Mouse (Mus musculus): ENCODE results near the gene Scyl2.

The Scyl2 gene

DNA sequence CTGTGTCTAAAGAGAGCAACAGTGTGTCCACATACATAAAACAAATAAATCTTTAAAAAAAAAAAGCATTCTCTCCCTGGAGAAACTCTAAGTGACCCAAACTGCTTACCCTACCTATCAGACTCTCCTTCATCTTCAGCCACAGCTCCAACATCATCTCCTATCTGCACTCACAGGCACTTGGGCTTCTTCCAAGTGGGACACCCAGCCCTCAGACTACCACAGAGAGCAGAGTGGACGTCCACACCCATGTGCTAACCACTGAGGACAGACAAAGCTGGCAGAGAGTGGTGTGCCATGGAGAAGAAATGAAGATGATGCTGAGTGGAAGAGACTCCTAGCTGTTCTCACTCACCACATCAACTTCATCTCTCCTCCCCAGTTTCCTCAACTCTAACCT, 90.6 kb downstream of the Scyl2 start:
- DNase-seq (ENCODE audit: low spot score) = no peak

DNA sequence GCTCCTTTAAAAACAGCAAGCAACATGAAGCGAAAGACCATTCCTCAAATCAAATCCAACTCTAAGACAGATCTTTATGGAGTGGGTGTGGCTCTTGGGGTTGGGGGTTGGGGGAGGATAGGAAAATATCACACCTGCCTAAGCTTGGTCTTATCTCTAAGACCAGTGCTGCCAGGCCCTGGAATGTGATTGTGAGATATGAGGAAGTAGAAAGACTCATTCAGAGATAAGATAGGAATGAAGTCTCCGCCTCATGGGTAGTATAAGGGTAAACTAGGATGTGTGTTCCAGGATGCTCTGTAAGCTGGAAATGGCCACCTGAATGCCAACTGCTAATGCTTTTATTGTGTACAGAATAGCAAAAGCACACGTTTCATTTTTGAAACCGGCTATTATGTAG, 91.8 kb downstream of the Scyl2 start:
- no peak for DNase-seq (ENCODE audit: low spot score)

DNA sequence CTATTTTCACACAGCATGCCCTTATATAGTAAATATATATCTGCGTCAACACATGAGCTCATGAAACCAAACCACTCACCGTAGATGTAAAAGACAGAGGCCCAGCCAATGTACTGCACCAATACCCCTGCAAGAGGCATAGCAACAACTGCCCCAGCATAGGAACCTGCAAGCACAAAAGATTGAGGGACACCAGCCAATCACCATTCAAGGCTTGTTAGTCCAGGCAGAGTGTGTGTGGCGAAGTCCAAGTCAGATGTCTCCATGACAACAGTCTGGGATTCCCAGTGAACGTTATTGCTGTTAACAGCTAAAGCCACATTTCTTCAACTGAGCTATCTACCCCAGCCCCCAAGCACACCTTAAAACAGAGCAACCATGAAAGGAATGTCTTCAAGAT, 93.3 kb downstream of the Scyl2 start:
- no peak for DNase-seq (ENCODE audit: low spot score)

DNA sequence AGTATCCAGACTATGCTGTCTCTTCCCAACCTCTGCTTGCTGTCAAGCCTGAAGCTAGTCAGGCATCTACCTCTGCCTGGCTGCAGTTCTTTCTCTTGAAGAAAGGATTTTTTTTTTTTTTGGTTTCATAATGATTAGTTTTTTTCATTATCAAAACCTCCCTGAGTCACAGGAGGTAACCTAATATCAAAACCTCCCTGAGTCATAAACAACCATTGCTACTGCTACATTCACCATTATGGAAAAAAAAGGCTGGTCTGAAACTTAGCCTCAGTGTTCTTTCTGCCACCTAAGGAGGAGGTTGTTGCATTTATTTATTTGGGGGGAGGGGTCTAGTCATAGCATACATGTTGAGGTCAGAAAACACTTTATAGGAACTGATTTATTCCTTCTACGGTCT, 96.2 kb downstream of the Scyl2 start:
- DNase-seq (ENCODE audit: low spot score) = no peak

All from lung, postnatal 25 days (tissue).